Mouse (Mus musculus) midbrain, embryonic 16.5 days (tissue): Measurements from ENCODE around the gene Mapk1ip1l. TPM values are rescaled to one million over a fixed set of nuclear protein-coding genes. Genes with fewer than 3 reads are reported as not detected.

Experiments
- ATAC-seq: fragments of 200-750 bp; cut with Nextera tagmentation; 2 replicates; pipeline ENCODE4 v1.8.0; 2017; ENCODE audit warnings: moderate TSS enrichment
- H3K27ac ChIP-seq: fragments of 300-500 bp; sonication (generic); 2 replicates; pipeline ENCODE4 v1.5.1; 2014; ENCODE audit warnings: mild to moderate bottlenecking, low read length, mixed read lengths
- H3K27me3 ChIP-seq: fragments of 300-500 bp; sonication (generic); 2 replicates; pipeline ENCODE4 v1.6.1; 2014; ENCODE audit warnings: low read depth, low read length, mixed read lengths; ENCODE audit not compliant: control insufficient read depth, insufficient read depth
- H3K36me3 ChIP-seq: fragments of 300-500 bp; sonication (generic); 2 replicates; pipeline ENCODE4 v1.6.1; 2014; ENCODE audit warnings: mild to moderate bottlenecking, low read length, moderate library complexity, mixed read lengths; ENCODE audit not compliant: control insufficient read depth, insufficient read depth
- H3K4me1 ChIP-seq: fragments of 300-500 bp; sonication (generic); 2 replicates; pipeline ENCODE4 v1.6.1; 2014; ENCODE audit warnings: mild to moderate bottlenecking, low read length, mixed read lengths; ENCODE audit not compliant: control insufficient read depth, insufficient read depth
- H3K4me2 ChIP-seq: fragments of 300-500 bp; sonication (generic); 2 replicates; pipeline ENCODE4 v1.6.1; 2014; ENCODE audit warnings: mild to moderate bottlenecking, low read length, mixed read lengths
- H3K4me3 ChIP-seq: fragments of 300-500 bp; sonication (generic); 2 replicates; pipeline ENCODE4 v1.5.1; 2014; ENCODE audit warnings: low read depth, mild to moderate bottlenecking, low read length, moderate library complexity, mixed read lengths
- H3K9ac ChIP-seq: fragments of 300-500 bp; sonication (generic); 2 replicates; pipeline ENCODE4 v1.6.1; 2014; ENCODE audit warnings: low read depth, low read length, mixed read lengths
- H3K9me3 ChIP-seq: fragments of 300-500 bp; sonication (generic); replicated peaks from 2 replicates; pipeline ENCODE4 v1.6.1; 2014; ENCODE audit warnings: mild to moderate bottlenecking, low read length, mixed read lengths; ENCODE audit not compliant: control insufficient read depth, poor library complexity, severe bottlenecking
- WGBS: fragments of 180-500 bp; shearing (Covaris S2); extraction: QIAGEN DNeasy Blood & Tissue Kit; methylation state at CpG from one replicate; pipeline ENCODE4 v1.1.7; 2014; 5-methylcytosine and 5-hydroxymethylcytosine counted together
- polyA plus RNA-seq: library from polyadenylated mRNA; unstranded; fragments of >200 nt; fragmentation: Nextera tagmentation; extraction: Ambion mirVana; gene quantifications from 2 replicates; pipeline ENCODE4 v1.2.1, GENCODE M21; 2015

The Mapk1ip1l gene
- polyA plus RNA-seq: 47.3 and 51.3 TPM in 2 replicates

GRCm38 (mm10) chr14:47297785-47298407, at the start of gene Mapk1ip1l:
Gene Mapk1ip1l, plus strand, starts transcription at chr14:47298266.
- WGBS: 1% methylated on average over 34 of the region's 34 CpGs
- H3K9ac ChIP-seq: peak within 1 kb of the TSS; percentile 98
- H3K27ac ChIP-seq: peak within 1 kb of the TSS; percentile 97
- ATAC-seq: peak; percentile 95
- H3K36me3 ChIP-seq: no peaks in the 10 kb centered on the region
- no peaks in the 10 kb centered on the region for H3K27me3 ChIP-seq
- H3K4me1 ChIP-seq: peaks cover 22% of the 10 kb centered on the region
- H3K9me3 ChIP-seq: no peaks in the 10 kb centered on the region
- H3K4me3 ChIP-seq: peak within 1 kb of the TSS; percentile 98
- H3K4me2 ChIP-seq: peak within 1 kb of the TSS; percentile 89

GRCm38 (mm10) chr14:47249839-47250238, 48.2 kb upstream of the Mapk1ip1l start:
- no peak for ATAC-seq
- no peaks in the 10 kb centered on the region for H3K9me3 ChIP-seq
- H3K27ac ChIP-seq: no peak overlapping the region
- no peaks in the 10 kb centered on the region for H3K27me3 ChIP-seq
- no peak overlapping the region for H3K4me3 ChIP-seq
- WGBS: 86% methylated on average over 6 of the region's 6 CpGs
- peaks cover 14% of the 10 kb centered on the region; the same call in 1 of the 2 replicates for H3K36me3 ChIP-seq
- no peak overlapping the region for H3K9ac ChIP-seq
- no peaks in the 10 kb centered on the region for H3K4me1 ChIP-seq
- no peak overlapping the region for H3K4me2 ChIP-seq

GRCm38 (mm10) chr14:47264866-47265265, 33.2 kb upstream of the Mapk1ip1l start:
- no peak for ATAC-seq
- H3K27ac ChIP-seq: no peak overlapping the region
- whole genome bisulfite sequencing: 96% methylated on average over 3 of the region's 3 CpGs
- H3K4me3 ChIP-seq: no peak overlapping the region
- no peaks in the 10 kb centered on the region for H3K9me3 ChIP-seq
- no peak overlapping the region for H3K4me2 ChIP-seq
- H3K4me1 ChIP-seq: no peaks in the 10 kb centered on the region
- no peaks in the 10 kb centered on the region for H3K27me3 ChIP-seq
- H3K9ac ChIP-seq: no peak overlapping the region
- H3K36me3 ChIP-seq: peaks cover 15% of the 10 kb centered on the region; the same call in 1 of the 2 replicates

- Histone ChIP-seq H3K4me3 (no peak overlapping the region), H3K27me3 (no peaks in the 10 kb centered on the region), H3K4me2 (no peak overlapping the region), H3K27ac (no peak overlapping the region), H3K4me1 (no peaks in the 10 kb centered on the region), H3K36me3 (peaks cover 17% of the 10 kb centered on the region; the same call in 1 of the 2 replicates), H3K9ac (no peak overlapping the region), H3K9me3 (no peaks in the 10 kb centered on the region)
- 95% methylated on average over 8 of the region's 8 CpGs for WGBS
- no peak for ATAC-seq
Observed at GRCm38 (mm10) chr14:47265829-47266228, 32.2 kb upstream of the Mapk1ip1l start.

GRCm38 (mm10) chr14:47269056-47269455, 29.0 kb upstream of the Mapk1ip1l start:
- H3K4me1 ChIP-seq: no peaks in the 10 kb centered on the region
- H3K27ac ChIP-seq: no peak overlapping the region
- H3K4me3 ChIP-seq: no peak overlapping the region
- no peaks in the 10 kb centered on the region for H3K9me3 ChIP-seq
- no peaks in the 10 kb centered on the region for H3K27me3 ChIP-seq
- ATAC-seq: no peak
- WGBS: 98% methylated on average over 4 of the region's 4 CpGs
- H3K4me2 ChIP-seq: no peak overlapping the region
- peaks cover 17% of the 10 kb centered on the region; the same call in 1 of the 2 replicates for H3K36me3 ChIP-seq
- no peak overlapping the region for H3K9ac ChIP-seq

GRCm38 (mm10) chr14:47269706-47270105, 28.4 kb upstream of the Mapk1ip1l start:
- Histone ChIP-seq H3K36me3 (peaks cover 17% of the 10 kb centered on the region; the same call in 1 of the 2 replicates), H3K9ac (no peak overlapping the region), H3K4me2 (no peak overlapping the region), H3K27ac (no peak overlapping the region), H3K9me3 (no peaks in the 10 kb centered on the region), H3K4me3 (no peak overlapping the region), H3K27me3 (no peaks in the 10 kb centered on the region), H3K4me1 (no peaks in the 10 kb centered on the region)
- WGBS: 96% methylated on average over 2 of the region's 2 CpGs
- ATAC-seq: no peak

- peaks cover 9% of the 10 kb centered on the region; the same call in 1 of the 2 replicates for H3K36me3 ChIP-seq
- no peak overlapping the region for H3K4me2 ChIP-seq
- no peak overlapping the region for H3K4me3 ChIP-seq
- H3K4me1 ChIP-seq: peaks cover 19% of the 10 kb centered on the region
- no peak overlapping the region for H3K27ac ChIP-seq
- ATAC-seq: no peak
- no peak overlapping the region for H3K9ac ChIP-seq
- 87% methylated on average over 3 of the region's 3 CpGs for WGBS
- H3K9me3 ChIP-seq: no peaks in the 10 kb centered on the region
- H3K27me3 ChIP-seq: no peaks in the 10 kb centered on the region
Observed at GRCm38 (mm10) chr14:47273751-47274150, 24.3 kb upstream of the Mapk1ip1l start.

GRCm38 (mm10) chr14:47275417-47275816, 22.6 kb upstream of the Mapk1ip1l start:
- no peak overlapping the region for H3K27ac ChIP-seq
- peak overlapping the region; percentile 34; the same call in 1 of the 2 replicates for H3K9ac ChIP-seq
- peak overlapping the region; percentile 92 for H3K4me3 ChIP-seq
- H3K36me3 ChIP-seq: no peaks in the 10 kb centered on the region
- no peak for ATAC-seq
- peak overlapping the region; percentile 74 for H3K4me2 ChIP-seq
- H3K9me3 ChIP-seq: no peaks in the 10 kb centered on the region
- H3K27me3 ChIP-seq: no peaks in the 10 kb centered on the region
- WGBS: 32% methylated on average over 3 of the region's 3 CpGs
- peaks cover 19% of the 10 kb centered on the region for H3K4me1 ChIP-seq

GRCm38 (mm10) chr14:47276036-47276603, 21.9 kb upstream of the Mapk1ip1l start:
- peaks cover 19% of the 10 kb centered on the region for H3K4me1 ChIP-seq
- H3K27me3 ChIP-seq: no peaks in the 10 kb centered on the region
- WGBS: 2% methylated on average over 22 of the region's 22 CpGs
- no peaks in the 10 kb centered on the region for H3K36me3 ChIP-seq
- peak overlapping the region; percentile 96 for H3K27ac ChIP-seq
- H3K9me3 ChIP-seq: no peaks in the 10 kb centered on the region
- ATAC-seq: peak; percentile 50
- H3K4me2 ChIP-seq: peak overlapping the region; percentile 74
- H3K4me3 ChIP-seq: peak overlapping the region; percentile 92
- peak overlapping the region; percentile 93 for H3K9ac ChIP-seq
